ENCODE assay signal across 7 mouse cellular contexts in genomic region chr5:129018782-129019489, GRCm38 (mm10). TPM values are rescaled to one million over a fixed set of nuclear protein-coding genes. Genes with fewer than 3 reads are reported as not detected.
DNase-seq lines count a peak whose midpoint lies in the region; ATAC-seq and TF ChIP-seq lines count a peak whose summit lies in the region.

No protein-coding gene starts in this region.

- H3K4me2 ChIP-seq in limb, embryonic 13.5 days (replicated peaks): peak overlapping the region; percentile 65
- H3K4me2 ChIP-seq in stomach, embryonic 14.5 days (replicated peaks; ENCODE audit: low read depth, low read length): peak overlapping the region; percentile 44

- H3K27ac ChIP-seq in spleen, adult 2 months (ENCODE audit: insufficient read depth, low read length): peak overlapping the region; percentile 84
- H3K27ac ChIP-seq in embryonic fibroblast, embryonic 13.5 days (ENCODE audit: insufficient read depth, low read length): peak overlapping the region; percentile 98
- H3K27ac ChIP-seq in limb, embryonic 13.5 days: peak overlapping the region; percentile 90
- peak overlapping the region; percentile 95 for H3K27ac ChIP-seq in stomach, embryonic 14.5 days (ENCODE audit: low read length)

- H3K4me1 ChIP-seq in spleen, adult 2 months (ENCODE audit: control insufficient read depth, insufficient read depth, insufficient read length): peaks cover 3% of the 10 kb centered on the region
- H3K4me1 ChIP-seq in embryonic fibroblast, embryonic 13.5 days (ENCODE audit: control insufficient read depth, insufficient read depth, low read length): no peaks in the 10 kb centered on the region
- H3K4me1 ChIP-seq in limb, embryonic 13.5 days: peaks cover 15% of the 10 kb centered on the region
- peaks cover 5% of the 10 kb centered on the region for H3K4me1 ChIP-seq in stomach, embryonic 14.5 days (ENCODE audit: control insufficient read depth, insufficient read depth, low read length)

- TF ChIP-seq CTCF in spleen, adult 2 months (IDR thresholded peaks at IDR 0.05; ENCODE audit: extremely low read depth, insufficient read depth, insufficient read length, insufficient replicate concordance): no peak
- TF ChIP-seq CTCF in embryonic fibroblast, embryonic 13.5 days (IDR thresholded peaks at IDR 0.05; ENCODE audit: borderline replicate concordance, insufficient read depth, low read length): no peak

- WGBS in spleen, adult 2 months: 86% methylated on average over 13 of the region's 13 CpGs
- 88% methylated on average over 13 of the region's 13 CpGs for WGBS in limb, embryonic 13.5 days
- WGBS in stomach, embryonic 14.5 days: 76% methylated on average over 13 of the region's 13 CpGs

- TF ChIP-seq POLR2A in spleen, adult 2 months (IDR thresholded peaks at IDR 0.05; ENCODE audit: low read depth, low read length): no peak
- peak; percentile 28; the same call in 1 of the 2 replicates for TF ChIP-seq POLR2A in embryonic fibroblast, embryonic 13.5 days (IDR thresholded peaks at IDR 0.05; ENCODE audit: low read depth, low read length)

- H3K9ac ChIP-seq in limb, embryonic 13.5 days: peak overlapping the region; percentile 82
- H3K9ac ChIP-seq in stomach, embryonic 14.5 days (replicated peaks; ENCODE audit: low read depth, low read length): peak overlapping the region; percentile 67

- no peak for ATAC-seq in limb, embryonic 13.5 days (ENCODE audit: low FRiP score, low read depth)
- no peak for ATAC-seq in stomach, embryonic 14.5 days (ENCODE audit: insufficient number of reproducible peaks, insufficient read depth, low FRiP score, low read depth)

- no peaks in the 10 kb centered on the region for H3K9me3 ChIP-seq in limb, embryonic 13.5 days
- H3K9me3 ChIP-seq in stomach, embryonic 14.5 days (ENCODE audit: control insufficient read depth, low read depth, low read length): no peaks in the 10 kb centered on the region

- H3K27me3 ChIP-seq in spleen, adult 2 months (ENCODE audit: control insufficient read depth, insufficient read depth, low read length): no peaks in the 10 kb centered on the region
- no peaks in the 10 kb centered on the region for H3K27me3 ChIP-seq in limb, embryonic 13.5 days
- no peaks in the 10 kb centered on the region for H3K27me3 ChIP-seq in stomach, embryonic 14.5 days (ENCODE audit: control insufficient read depth, insufficient read depth, low read length)

- H3K4me3 ChIP-seq in spleen, adult 2 months (ENCODE audit: extremely low read depth, insufficient read depth, insufficient read length): peak overlapping the region; percentile 87
- peak overlapping the region; percentile 27 for H3K4me3 ChIP-seq in embryonic fibroblast, embryonic 13.5 days (ENCODE audit: insufficient read depth, low read length)
- peak overlapping the region; percentile 92 for H3K4me3 ChIP-seq in limb, embryonic 13.5 days
- peak overlapping the region; percentile 90 for H3K4me3 ChIP-seq in stomach, embryonic 14.5 days (ENCODE audit: low read depth, low read length)

- DNase-seq in spleen, adult 2 months (ENCODE audit: low read depth in 1 of 2, low spot score in 2 of 2): no peak
- no peak for DNase-seq in spleen, postnatal 14 days (ENCODE audit: low spot score in 2 of 2)
- no peak for DNase-seq in gastrocnemius, postnatal 4 days (ENCODE audit: low spot score in 2 of 2)
- no peak for DNase-seq in ovary, postnatal 36 days (ENCODE audit: low spot score)

- peaks cover 9% of the 10 kb centered on the region for H3K36me3 ChIP-seq in spleen, adult 2 months (ENCODE audit: control insufficient read depth, insufficient read depth, low read length)
- H3K36me3 ChIP-seq in limb, embryonic 13.5 days: peaks cover 13% of the 10 kb centered on the region
- peaks cover 12% of the 10 kb centered on the region for H3K36me3 ChIP-seq in stomach, embryonic 14.5 days (ENCODE audit: control insufficient read depth, insufficient read depth, low read length)

RNA-seq across cellular contexts. Expression of gene Ran, which starts 0.9 kb away (rescaled TPM):
- polyA plus RNA-seq in spleen, adult 2 months (2012; rRNA removed): 49.7 and 64.5 TPM in 2 replicates
- polyA plus RNA-seq in embryonic fibroblast, embryonic 13.5 days (2011; ENCODE audit: insufficient read length, low read depth, missing spikeins): 260 and 321 TPM in 2 replicates
- 561 and 579 TPM in 2 replicates for polyA plus RNA-seq in limb, embryonic 13.5 days (2015; fragmentation: Nextera tagmentation; extraction: Ambion mirVana)
- polyA plus RNA-seq in stomach, embryonic 14.5 days (2014; fragmentation: Nextera tagmentation; extraction: Ambion mirVana): 560 and 564 TPM in 2 replicates
- 100 to 1,000 TPM; 105 to 111 TPM for total RNA-seq in gastrocnemius, postnatal 4 days (2021)

RNA-seq across cellular contexts. Expression of gene Stx2, which starts 10.6 kb away (rescaled TPM):
- 27.3 and 27.7 TPM in 2 replicates for polyA plus RNA-seq in spleen, adult 2 months (2012; rRNA removed)
- polyA plus RNA-seq in embryonic fibroblast, embryonic 13.5 days (2011; ENCODE audit: insufficient read length, low read depth, missing spikeins): 44.1 and 52.4 TPM in 2 replicates
- 28.0 and 30.5 TPM in 2 replicates for polyA plus RNA-seq in limb, embryonic 13.5 days (2015; fragmentation: Nextera tagmentation; extraction: Ambion mirVana)
- polyA plus RNA-seq in stomach, embryonic 14.5 days (2014; fragmentation: Nextera tagmentation; extraction: Ambion mirVana): 29.6 and 30.8 TPM in 2 replicates
- total RNA-seq in gastrocnemius, postnatal 4 days (2021): 10 to 100 TPM; 24.5 to 29.0 TPM

Comparison
In these comparisons a context has a peak if more than half of its experiments do, and no peak if none do; other contexts are left out.
1. H3K4me3 ChIP-seq: peak in every context shown above with its lines; median percentile 92 in limb, embryonic 13.5 days; 90 in stomach, embryonic 14.5 days; 87 in spleen, adult 2 months; 27 in embryonic fibroblast, embryonic 13.5 days.